Mouse (Mus musculus) hindbrain, embryonic 11.5 days (tissue): ENCODE results near the gene Tspyl1. TPM values are rescaled to one million over a fixed set of nuclear protein-coding genes. Genes with fewer than 3 reads are reported as not detected.

Experiments used
- ATAC-seq: fragments of 200-750 bp; cut with Nextera tagmentation; 2 replicates; pipeline ENCODE4 v1.8.0; 2017; ENCODE audit warnings: mild to moderate bottlenecking, moderate TSS enrichment, moderate library complexity; ENCODE audit not compliant: low FRiP score
- DNase-seq: peaks from one replicate; pipeline ENCODE4 v3.0.0-alpha.2; 2015; ENCODE audit warnings: low spot score
- H3K27ac ChIP-seq: fragments of 300-500 bp; sonication (generic); 2 replicates; pipeline ENCODE4 v1.5.1; 2014; ENCODE audit warnings: mild to moderate bottlenecking, low read depth, low read length
- H3K27me3 ChIP-seq: fragments of 300-500 bp; sonication (generic); 2 replicates; pipeline ENCODE4 v1.6.1; 2014; ENCODE audit warnings: mild to moderate bottlenecking, low read length, moderate library complexity, mixed read lengths; ENCODE audit not compliant: control insufficient read depth, insufficient read depth
- H3K36me3 ChIP-seq: fragments of 300-500 bp; sonication (generic); 2 replicates; pipeline ENCODE4 v1.6.1; 2014; ENCODE audit warnings: mild to moderate bottlenecking, low read length, moderate library complexity, mixed read lengths; ENCODE audit not compliant: control insufficient read depth, insufficient read depth
- H3K4me1 ChIP-seq: fragments of 300-500 bp; sonication (generic); replicated peaks from 2 replicates; pipeline ENCODE4 v1.6.1; 2014; ENCODE audit warnings: low read length, mixed read lengths; ENCODE audit not compliant: control insufficient read depth, insufficient read depth
- H3K4me2 ChIP-seq: fragments of 300-500 bp; sonication (generic); replicated peaks from 2 replicates; pipeline ENCODE4 v1.6.1; 2014; ENCODE audit warnings: mild to moderate bottlenecking, low read depth, low read length
- H3K4me3 ChIP-seq: fragments of 300-500 bp; sonication (generic); 2 replicates; pipeline ENCODE4 v1.5.1; 2014; ENCODE audit warnings: low read depth, low read length
- H3K9ac ChIP-seq: fragments of 300-500 bp; sonication (generic); 2 replicates; pipeline ENCODE4 v1.6.1; 2014; ENCODE audit warnings: low read depth, low read length
- H3K9me3 ChIP-seq: fragments of 300-500 bp; sonication (generic); 2 replicates; pipeline ENCODE4 v1.6.1; 2016; ENCODE audit warnings: low read length; ENCODE audit not compliant: control insufficient read depth
- whole genome bisulfite sequencing: fragments of 180-500 bp; shearing (Covaris S2); extraction: QIAGEN DNeasy Blood & Tissue Kit; methylation state at CpG from one replicate; pipeline ENCODE4 v1.1.7; 2014; 5-methylcytosine and 5-hydroxymethylcytosine counted together
- polyA plus RNA-seq: library from polyadenylated mRNA; unstranded; fragments of >200 nt; fragmentation: Nextera tagmentation; extraction: Ambion mirVana; gene quantifications from 2 replicates; pipeline ENCODE4 v1.2.1, GENCODE M21; 2014

The Tspyl1 gene
- polyA plus RNA-seq, 1 experiment from 2014 or later: 82.8 TPM

GRCm38 (mm10) chr10:34317217-34317606 lies 35.2 kb downstream of the Tspyl1 start:
- Histone ChIP-seq H3K4me1 (0 out of 2 replicates have a peak, but pooled peaks cover 6% of the 10 kb centered on the region), H3K27ac (peak overlapping the region; percentile 89), H3K4me2 (peak overlapping the region; percentile 25), H3K9me3 (no peaks in the 10 kb centered on the region), H3K9ac (no peak overlapping the region), H3K27me3 (no peaks in the 10 kb centered on the region), H3K4me3 (no peak overlapping the region), H3K36me3 (no peaks in the 10 kb centered on the region)
- peak; percentile 72 for ATAC-seq
- 15% methylated on average over 2 of the region's 2 CpGs for WGBS
- no peak for DNase-seq

- no peaks in the 10 kb centered on the region for H3K27me3 ChIP-seq
- no peak overlapping the region for H3K4me3 ChIP-seq
- no peak overlapping the region for H3K9ac ChIP-seq
- WGBS: 93% methylated on average over 2 of the region's 2 CpGs
- no peak overlapping the region for H3K4me2 ChIP-seq
- DNase-seq (no peak), ATAC-seq (no peak)
- H3K27ac ChIP-seq: no peak overlapping the region
- no peaks in the 10 kb centered on the region for H3K36me3 ChIP-seq
- H3K4me1 ChIP-seq: 0 out of 2 replicates have a peak, but pooled peaks cover 6% of the 10 kb centered on the region
- no peaks in the 10 kb centered on the region for H3K9me3 ChIP-seq
Observed at GRCm38 (mm10) chr10:34320809-34321208, 38.8 kb downstream of the Tspyl1 start.

GRCm38 (mm10) chr10:34326701-34327100 lies 44.7 kb downstream of the Tspyl1 start:
- Histone ChIP-seq H3K9ac (no peak overlapping the region), H3K4me1 (no peaks in the 10 kb centered on the region), H3K9me3 (no peaks in the 10 kb centered on the region), H3K36me3 (no peaks in the 10 kb centered on the region), H3K27ac (no peak overlapping the region), H3K4me2 (no peak overlapping the region), H3K27me3 (no peaks in the 10 kb centered on the region), H3K4me3 (no peak overlapping the region)
- ATAC-seq (no peak), DNase-seq (peak; percentile 44)
- WGBS: 30% methylated on average over 4 of the region's 4 CpGs

GRCm38 (mm10) chr10:34327144-34327543 lies 45.2 kb downstream of the Tspyl1 start:
- no peak overlapping the region for H3K4me3 ChIP-seq
- H3K27me3 ChIP-seq: no peaks in the 10 kb centered on the region
- no peaks in the 10 kb centered on the region for H3K9me3 ChIP-seq
- no peak overlapping the region for H3K4me2 ChIP-seq
- H3K36me3 ChIP-seq: no peaks in the 10 kb centered on the region
- no peak overlapping the region for H3K27ac ChIP-seq
- 62% methylated on average over 5 of the region's 5 CpGs for WGBS
- no peak overlapping the region for H3K9ac ChIP-seq
- ATAC-seq: no peak
- H3K4me1 ChIP-seq: no peaks in the 10 kb centered on the region
- no peak for DNase-seq

- H3K4me2 ChIP-seq: no peak overlapping the region
- no peaks in the 10 kb centered on the region for H3K9me3 ChIP-seq
- ATAC-seq: peak; percentile 78
- peak; percentile 68 for DNase-seq
- no peak overlapping the region for H3K27ac ChIP-seq
- no peaks in the 10 kb centered on the region for H3K27me3 ChIP-seq
- H3K9ac ChIP-seq: no peak overlapping the region
- no peaks in the 10 kb centered on the region for H3K36me3 ChIP-seq
- H3K4me1 ChIP-seq: no peaks in the 10 kb centered on the region
- 2% methylated on average over 2 of the region's 2 CpGs for WGBS
- H3K4me3 ChIP-seq: no peak overlapping the region
Observed at GRCm38 (mm10) chr10:34328310-34328709, 46.3 kb downstream of the Tspyl1 start.

Other genes starting within 250 kb of the Tspyl1 start
- gene Trappc3l, start 244.6 kb upstream of the Tspyl1 start, polyA plus RNA-seq: not detected in 2 replicates
- gene Calhm4, start 237.9 kb upstream of the Tspyl1 start, polyA plus RNA-seq: not detected in 2 replicates
- 0.03 and 0.15 TPM in 2 replicates for gene Calhm5, start 185.7 kb upstream of the Tspyl1 start, polyA plus RNA-seq
- gene Calhm6, start 154.2 kb upstream of the Tspyl1 start, polyA plus RNA-seq: 0.40 and 0.42 TPM in 2 replicates
- 22.2 and 25.6 TPM in 2 replicates for gene Dse, start 74.5 kb upstream of the Tspyl1 start, polyA plus RNA-seq
- gene Tspyl4, start 15.3 kb downstream of the Tspyl1 start, polyA plus RNA-seq: 31.0 and 38.7 TPM in 2 replicates
- gene Col10a1, start 107.8 kb downstream of the Tspyl1 start, polyA plus RNA-seq: 0.14 and 0.15 TPM in 2 replicates
- 5.8 and 6.1 TPM in 2 replicates for gene Nt5dc1, start 136.4 kb downstream of the Tspyl1 start, polyA plus RNA-seq
- 2.6 and 2.9 TPM in 2 replicates for gene Frk, start 201.2 kb downstream of the Tspyl1 start, polyA plus RNA-seq